Mouse (Mus musculus): ENCODE data around the gene Mvk.

- TF ChIP-seq MAX (IDR thresholded peaks at IDR 0.05) (no peak), MYOD1 (IDR thresholded peaks at IDR 0.05; ENCODE audit: control insufficient read depth, insufficient read length, low read depth) (no peak)
Measured at GRCm38 (mm10) chr5:114408846-114409245, 35.2 kb upstream of the Mvk start.

Measured in C2C12 (cell line).